Mouse (Mus musculus): ENCODE results near the gene 1600014C23Rik.

1600014C23Rik gene

GRCm38 (mm10) chr17:45689120-45689519 is 44.5 kb downstream of the 1600014C23Rik start:
- DNase-seq (ENCODE audit: low spot score): no peak

- DNase-seq (ENCODE audit: low spot score): no peak
These were observed 46.9 kb downstream of the 1600014C23Rik start, which contains the start of gene Tmem63b for GRCm38 (mm10) chr17:45686716-45687115. TSS of gene Tmem63b (minus strand) at chr17:45686905.

- peak; percentile 99 for DNase-seq (ENCODE audit: low spot score)
These were observed 47.5 kb downstream of the 1600014C23Rik start, which contains the start of gene Mrpl14 for GRCm38 (mm10) chr17:45686093-45686619. TSS of gene Mrpl14 (plus strand) at chr17:45686322.

- peak; percentile 70 for DNase-seq (ENCODE audit: low spot score)
These were observed 48.2 kb downstream of the 1600014C23Rik start for GRCm38 (mm10) chr17:45685171-45686092.

- DNase-seq (ENCODE audit: low spot score): no peak
These were observed 48.9 kb downstream of the 1600014C23Rik start for GRCm38 (mm10) chr17:45684667-45685131.

Measured in testis, postnatal 10 days (tissue).